Mouse (Mus musculus): ENCODE measurements around the gene Ntm.

Gene Ntm

DNA sequence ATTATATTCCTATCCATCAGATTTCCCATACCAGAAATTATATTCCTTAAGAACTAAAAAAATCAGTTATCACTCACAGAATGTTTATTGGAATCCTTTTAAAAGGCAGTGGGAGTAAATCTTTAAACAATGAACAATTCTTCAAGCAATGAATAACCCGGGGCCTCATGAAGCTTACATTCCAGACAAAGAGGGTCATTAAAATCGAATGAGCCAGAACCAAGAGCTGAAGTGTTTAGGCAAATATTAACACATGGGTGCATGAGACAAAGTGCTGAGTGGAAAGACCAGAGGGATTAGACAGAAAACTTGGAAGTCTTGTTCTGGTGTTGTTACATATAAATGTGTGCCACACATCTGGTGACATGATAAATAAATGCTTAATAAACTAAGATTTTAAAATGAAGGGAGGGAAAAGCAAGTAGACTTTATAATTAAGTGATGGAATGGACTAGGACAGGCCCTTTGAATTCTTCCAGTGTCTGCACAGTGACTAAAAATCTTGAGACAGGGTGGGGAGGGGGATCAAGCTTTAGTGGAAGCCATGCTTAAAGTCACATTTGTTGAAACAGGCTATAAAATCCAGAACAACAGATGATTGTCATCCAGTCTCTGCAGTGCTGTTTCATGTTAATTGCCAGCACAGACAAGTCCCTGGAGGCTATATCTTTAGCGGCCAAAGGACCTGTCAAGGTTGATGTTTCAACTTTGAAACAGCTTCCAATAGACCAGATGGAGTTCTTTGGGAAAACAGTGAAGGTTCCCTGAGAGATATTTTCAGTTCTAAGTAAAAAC is 630.4 kb downstream of the Ntm start:
- in situ Hi-C loops (cut with MboI, MseI) = no loop called here

GRCm38 (mm10) chr9:29330486-29330885 is 632.5 kb downstream of the Ntm start:
- in situ Hi-C loops (cut with MboI, MseI) = no loop called here

GRCm38 (mm10) chr9:29326283-29326682 is 636.7 kb downstream of the Ntm start:
- in situ Hi-C loops (cut with MboI, MseI) = no loop called here

GRCm38 (mm10) chr9:29325137-29325536 is 637.8 kb downstream of the Ntm start:
- in situ Hi-C loops (cut with MboI, MseI) = no loop called here

GRCm38 (mm10) chr9:29319197-29319596 is 643.7 kb downstream of the Ntm start:
- in situ Hi-C loops (cut with MboI, MseI) = no loop called here

GRCm38 (mm10) chr9:29318676-29319162 is 644.2 kb downstream of the Ntm start:
- in situ Hi-C loops (cut with MboI, MseI) = no loop called here

- in situ Hi-C loops (cut with MboI, MseI) = no loop called here
Measured at GRCm38 (mm10) chr9:29317623-29318022, 645.3 kb downstream of the Ntm start.

DNA sequence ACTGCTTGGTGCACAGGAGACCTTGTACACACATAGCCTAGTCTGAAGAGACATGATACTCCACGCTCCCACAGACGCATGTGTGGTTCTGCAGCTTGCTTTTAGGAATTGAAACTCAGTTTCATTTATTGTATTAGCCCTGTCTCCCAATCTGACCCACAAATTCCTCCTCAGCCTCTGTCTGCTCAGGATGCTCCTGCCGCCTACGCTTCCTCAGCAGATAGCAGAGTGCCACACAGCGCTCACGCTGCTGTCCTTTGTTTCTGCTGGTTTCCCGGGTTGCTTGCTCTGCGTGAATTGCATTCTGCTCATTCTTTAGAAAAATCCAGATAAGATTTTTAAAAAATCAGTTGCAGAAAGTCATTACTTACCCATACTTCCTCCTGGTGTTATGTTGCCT is 647.1 kb downstream of the Ntm start:
- in situ Hi-C loops (cut with MboI, MseI) = no loop called here

GRCm38 (mm10) chr9:29306961-29307360 is 656.0 kb downstream of the Ntm start:
- in situ Hi-C loops (cut with MboI, MseI) = no loop called here

- in situ Hi-C loops (cut with MboI, MseI) = no loop called here
Measured at GRCm38 (mm10) chr9:29298340-29298739, 664.6 kb downstream of the Ntm start.

GRCm38 (mm10) chr9:29296752-29297151 is 666.2 kb downstream of the Ntm start:
- in situ Hi-C loops (cut with MboI, MseI) = no loop called here

DNA sequence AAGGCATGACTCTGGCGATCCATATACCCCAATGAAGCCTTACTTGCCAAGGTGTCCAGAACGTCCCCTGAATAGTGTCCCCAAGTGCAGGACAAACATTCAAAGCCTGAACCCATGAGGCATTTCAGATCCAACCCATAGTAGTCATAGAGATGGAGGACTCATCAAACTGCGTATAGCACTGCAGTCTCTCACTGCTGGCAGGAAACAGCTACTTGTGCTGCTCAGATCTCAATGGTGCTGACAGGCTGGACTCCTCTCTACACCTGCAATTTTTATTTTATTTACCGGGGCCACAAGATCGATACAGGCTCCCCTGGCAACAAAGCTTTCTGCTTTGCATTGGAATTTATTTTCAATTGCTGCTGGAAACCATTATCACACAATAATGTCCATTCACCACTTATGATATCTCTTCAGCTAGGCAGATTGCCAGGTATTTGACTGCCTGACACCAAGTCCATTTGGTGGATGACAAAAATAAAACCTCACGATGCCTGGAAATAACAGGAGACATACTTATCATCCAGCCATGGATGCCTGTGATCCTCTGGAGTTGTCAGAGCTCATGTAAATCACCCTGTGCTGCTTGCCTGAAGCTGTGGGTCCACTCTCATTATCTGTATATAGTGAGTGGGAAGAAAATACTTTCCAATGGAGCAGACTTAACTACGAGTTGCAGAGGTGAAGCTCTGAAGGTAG is 674.8 kb downstream of the Ntm start:
- in situ Hi-C loops (cut with MboI, MseI) = no loop called here

- in situ Hi-C loops (cut with MboI, MseI) = no loop called here
Measured at GRCm38 (mm10) chr9:29285144-29285543, 677.8 kb downstream of the Ntm start.

- in situ Hi-C loops (cut with MboI, MseI) = no loop called here
Measured at GRCm38 (mm10) chr9:29272861-29273260, 690.1 kb downstream of the Ntm start.

- in situ Hi-C loops (cut with MboI, MseI) = no loop called here
Measured at GRCm38 (mm10) chr9:29269988-29270387, 693.0 kb downstream of the Ntm start.

GRCm38 (mm10) chr9:29269277-29269646 is 693.7 kb downstream of the Ntm start:
- in situ Hi-C loops (cut with MboI, MseI) = no loop called here

- in situ Hi-C loops (cut with MboI, MseI) = no loop called here
Measured at GRCm38 (mm10) chr9:29268583-29269276, 694.2 kb downstream of the Ntm start.

- in situ Hi-C loops (cut with MboI, MseI) = no loop called here
Measured at GRCm38 (mm10) chr9:29267663-29268062, 695.3 kb downstream of the Ntm start.

DNA sequence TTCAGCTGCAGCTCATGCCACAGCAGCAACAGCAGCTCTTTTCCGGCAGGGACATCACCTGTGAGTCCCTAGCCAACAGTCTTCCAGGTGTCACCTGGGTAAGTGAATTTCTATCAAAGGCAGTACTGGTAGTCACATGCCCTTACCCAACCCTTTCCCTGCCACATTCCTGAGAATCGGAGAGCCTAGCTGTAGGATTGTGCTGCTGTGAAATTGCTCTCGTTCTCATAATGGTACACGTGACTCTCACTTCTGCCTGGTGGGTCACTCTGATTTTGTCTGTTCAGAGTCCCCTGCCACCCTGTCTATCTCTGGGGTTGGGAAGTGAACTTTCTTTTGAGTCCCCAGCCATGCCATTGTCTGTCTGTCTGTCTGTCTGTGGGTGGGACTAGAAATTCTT is 697.8 kb downstream of the Ntm start:
- in situ Hi-C loops (cut with MboI, MseI) = no loop called here

DNA sequence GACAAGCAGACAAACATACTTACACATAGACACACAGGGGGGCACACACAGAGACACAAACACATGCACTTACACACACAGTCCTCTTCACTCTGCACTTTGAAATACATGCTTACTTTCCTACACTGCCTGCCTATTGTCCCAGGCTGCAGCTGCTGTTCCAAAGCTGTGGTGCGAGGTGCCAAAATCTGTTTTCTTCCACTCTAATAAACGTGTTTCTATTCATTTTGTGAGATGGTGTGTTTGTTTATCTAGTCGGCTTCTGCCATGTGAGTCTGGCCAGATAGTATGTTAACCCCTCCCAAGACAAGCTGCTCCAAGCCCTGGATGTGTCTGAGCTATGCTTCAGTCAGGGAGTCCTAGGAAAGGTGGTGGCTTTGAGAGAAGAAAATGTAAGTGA is 700.1 kb downstream of the Ntm start:
- in situ Hi-C loops (cut with MboI, MseI) = no loop called here

DNA sequence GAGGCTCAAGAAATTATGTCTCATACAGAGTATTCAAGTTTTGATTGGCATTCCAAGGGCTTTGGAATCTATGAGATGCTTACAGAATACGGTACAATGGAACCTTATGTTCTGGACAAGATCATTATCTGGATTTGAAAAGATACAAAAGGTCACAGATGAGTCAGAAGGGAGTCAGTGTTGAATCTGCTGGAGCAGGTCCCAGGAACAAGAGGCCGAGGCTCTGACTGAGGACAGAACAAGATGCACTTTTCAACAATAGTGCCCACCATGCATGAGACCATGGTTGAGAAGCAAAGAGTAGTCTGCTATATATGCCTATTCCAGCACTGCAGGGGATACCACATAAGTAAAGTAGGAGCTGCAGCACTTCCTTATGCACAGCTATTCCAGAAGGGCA is 710.1 kb downstream of the Ntm start:
- in situ Hi-C loops (cut with MboI, MseI) = no loop called here

- in situ Hi-C loops (cut with MboI, MseI) = no loop called here
Measured at GRCm38 (mm10) chr9:29250813-29251212, 712.1 kb downstream of the Ntm start.

GRCm38 (mm10) chr9:29247812-29248211 is 715.1 kb downstream of the Ntm start:
- in situ Hi-C loops (cut with MboI, MseI) = no loop called here
